ENCODE assay signal across 22 mouse cellular contexts in the genomic region with DNA sequence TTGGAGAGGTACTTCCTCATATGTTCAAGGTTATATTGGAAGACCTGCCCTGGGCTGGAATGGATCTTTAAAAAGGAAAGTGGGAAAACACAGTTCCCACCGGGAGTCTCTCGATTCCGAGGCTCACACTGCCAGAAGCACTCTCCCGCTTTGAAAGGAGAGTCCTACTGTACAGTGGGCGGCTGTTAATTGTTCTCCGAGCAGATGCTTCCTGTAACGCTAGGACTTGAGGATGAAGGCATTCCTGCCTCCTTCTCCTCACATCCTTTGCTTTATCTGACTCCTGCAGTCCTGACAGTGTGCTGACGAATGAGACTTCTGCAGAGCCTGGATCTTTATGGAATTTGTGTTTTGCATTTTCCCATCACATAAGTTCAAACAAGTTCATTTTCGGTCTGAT. TPM values are rescaled to one million over a fixed set of nuclear protein-coding genes. Genes with fewer than 3 reads are reported as not detected.
DNase-seq lines count a peak whose midpoint lies in the region; ATAC-seq and TF ChIP-seq lines count a peak whose summit lies in the region.
"Had no signal": no experiment of that assay in that cellular context is flagged by ENCODE, and none has a peak within 500 bp of the region (broad histone marks: within the 10 kb centered on the region; RNA-seq: fewer than 3 reads in every experiment).

No protein-coding gene starts in this region.

- TF ChIP-seq CTCF in heart, adult 2 months (IDR thresholded peaks at IDR 0.05) = no peak
- no peak for TF ChIP-seq CTCF in lung, adult 2 months (IDR thresholded peaks at IDR 0.05; ENCODE audit: insufficient read depth, low read length)

- H3K4me2 ChIP-seq in kidney, embryonic 16.5 days (replicated peaks; ENCODE audit: low read depth, low read length) = no peak overlapping the region
- H3K4me2 ChIP-seq in lung, embryonic 16.5 days (ENCODE audit: low read depth, low read length) = no peak overlapping the region
- H3K4me2 ChIP-seq: embryonic facial prominence, embryonic 15.5 days; hindbrain, embryonic 14.5 days; limb, embryonic 12.5 days; liver, embryonic 11.5 days; midbrain, embryonic 13.5 days had no signal

- intact Hi-C loops in heart, adult 2 months (cut with DNase I) = no loop called here
- intact Hi-C loops in heart, postnatal 36 days (cut with DNase I) = no loop called here

- TF ChIP-seq POLR2A in heart, adult 2 months (IDR thresholded peaks at IDR 0.05; ENCODE audit: insufficient read depth, low read depth, low read length) = no peak
- TF ChIP-seq POLR2A in lung, adult 2 months (IDR thresholded peaks at IDR 0.05; ENCODE audit: borderline replicate concordance, extremely low read depth, low read depth, low read length) = no peak

- H3K9ac ChIP-seq in heart, adult 2 months (ENCODE audit: low read depth, low read length) = no peak overlapping the region
- no peak overlapping the region for H3K9ac ChIP-seq in kidney, embryonic 16.5 days (replicated peaks; ENCODE audit: low read length)
- H3K9ac ChIP-seq in lung, embryonic 16.5 days (ENCODE audit: low read length) = no peak overlapping the region
- H3K9ac ChIP-seq: embryonic facial prominence, embryonic 15.5 days; hindbrain, embryonic 14.5 days; limb, embryonic 12.5 days; liver, postnatal 0 days; midbrain, embryonic 13.5 days had no signal

- H3K9me3 ChIP-seq in kidney, embryonic 16.5 days (ENCODE audit: low read length) = no peaks in the 10 kb centered on the region
- H3K9me3 ChIP-seq in lung, embryonic 16.5 days (ENCODE audit: control insufficient read depth, low read length) = no peaks in the 10 kb centered on the region
- H3K9me3 ChIP-seq: embryonic facial prominence, embryonic 15.5 days; limb, embryonic 12.5 days; midbrain, embryonic 13.5 days had no signal

- no peaks in the 10 kb centered on the region for H3K27me3 ChIP-seq in heart, adult 2 months (ENCODE audit: control insufficient read depth, insufficient read depth, low read length)
- peaks cover 2% of the 10 kb centered on the region; the same call in 1 of the 2 replicates for H3K27me3 ChIP-seq in kidney, embryonic 16.5 days (ENCODE audit: insufficient read depth, low read length)
- H3K27me3 ChIP-seq in lung, embryonic 16.5 days (ENCODE audit: control insufficient read depth, insufficient read depth, low read depth, low read length) = peaks cover 3% of the 10 kb centered on the region
- H3K27me3 ChIP-seq: embryonic facial prominence, embryonic 15.5 days had no signal

- 35% methylated on average over 9 of the region's 9 CpGs for WGBS in heart, adult 2 months
- WGBS in kidney, embryonic 16.5 days = 72% methylated on average over 9 of the region's 9 CpGs
- WGBS in lung, embryonic 16.5 days = 68% methylated on average over 9 of the region's 9 CpGs
- WGBS in lung, adult 2 months = 44% methylated on average over 9 of the region's 9 CpGs

- H3K36me3 ChIP-seq in heart, adult 2 months (ENCODE audit: control insufficient read depth, insufficient read depth, low read length) = no peaks in the 10 kb centered on the region
- no peaks in the 10 kb centered on the region for H3K36me3 ChIP-seq in kidney, embryonic 16.5 days (ENCODE audit: insufficient read depth, low read length)
- H3K36me3 ChIP-seq in lung, embryonic 16.5 days (ENCODE audit: control insufficient read depth, insufficient read depth, low read length) = no peaks in the 10 kb centered on the region
- H3K36me3 ChIP-seq: embryonic facial prominence, embryonic 15.5 days; limb, embryonic 12.5 days; midbrain, embryonic 13.5 days had no signal

- H3K79me2 ChIP-seq in heart, adult 2 months (replicated peaks; ENCODE audit: control insufficient read depth, insufficient read depth, low read length) = no peaks in the 10 kb centered on the region

- TF ChIP-seq EP300 in heart, adult 2 months (IDR thresholded peaks at IDR 0.05; ENCODE audit: insufficient read depth, low read depth, low read length) = 0 out of 2 replicates have a peak, but pooled peaks have one; percentile 41

- no peak overlapping the region for H3K27ac ChIP-seq in heart, adult 2 months
- peak overlapping the region; percentile 67; the same call in 1 of the 2 replicates for H3K27ac ChIP-seq in kidney, embryonic 16.5 days (ENCODE audit: low read length)
- peak overlapping the region; percentile 10 for H3K27ac ChIP-seq in lung, embryonic 16.5 days (ENCODE audit: low read length)
- H3K27ac ChIP-seq: gastrocnemius, adult 2 months; hindbrain, embryonic 14.5 days; limb, embryonic 12.5 days; midbrain, embryonic 13.5 days had no signal

- no peak overlapping the region for H3K4me3 ChIP-seq in heart, adult 2 months
- H3K4me3 ChIP-seq in kidney, embryonic 16.5 days (ENCODE audit: low read length) = no peak overlapping the region
- H3K4me3 ChIP-seq in lung, embryonic 16.5 days (ENCODE audit: low read length) = no peak overlapping the region
- H3K4me3 ChIP-seq in lung, adult 2 months (replicated peaks; ENCODE audit: extremely low read depth, low read depth, low read length) = no peak overlapping the region
- H3K4me3 ChIP-seq: embryonic facial prominence, embryonic 15.5 days; gastrocnemius, adult 2 months; limb, embryonic 12.5 days; megakaryocyte, embryonic 14.5 days; midbrain, embryonic 13.5 days had no signal

- ATAC-seq in kidney, embryonic 16.5 days (ENCODE audit: low FRiP score, low TSS enrichment) = peak; percentile 60
- peak; percentile 66 for ATAC-seq in lung, embryonic 16.5 days (ENCODE audit: low read depth)
- ATAC-seq: CD4-positive, CD25-positive, alpha-beta regulatory T cell, adult 4 months; forebrain, embryonic 14.5 days; inflammation-experienced regulatory T-cells, adult 6 months; liver, postnatal 0 days; midbrain, embryonic 13.5 days had no signal

- DNase-seq in heart, adult 2 months = peak in 1 of 2 experiments; percentile 9
- DNase-seq in heart, postnatal 36 days = no peak
- no peak for DNase-seq in kidney, adult 9 months
- DNase-seq in lung, adult 2 months = no peak
- no peak for DNase-seq in thymus, adult 18-20 months
- DNase-seq: adrenal gland, postnatal 14 days; cerebellum, adult 8-10 months; cerebellum, postnatal 36 days; embryo, embryonic 11 days; gastrocnemius, adult 2 months; liver, postnatal 0 days had no signal

- 0 out of 2 replicates have a peak, but pooled peaks cover 1% of the 10 kb centered on the region for H3K4me1 ChIP-seq in heart, adult 2 months (ENCODE audit: control insufficient read depth, insufficient read depth, low read length)
- 0 out of 2 replicates have a peak, but pooled peaks cover 9% of the 10 kb centered on the region for H3K4me1 ChIP-seq in kidney, embryonic 16.5 days (ENCODE audit: insufficient read depth, low read length)
- H3K4me1 ChIP-seq in lung, embryonic 16.5 days (replicated peaks; ENCODE audit: control insufficient read depth, insufficient read depth, low read length) = peaks cover 5% of the 10 kb centered on the region; the same call in 1 of the 2 replicates
- H3K4me1 ChIP-seq in lung, adult 2 months (ENCODE audit: control insufficient read depth, insufficient read depth, low read length) = no peaks in the 10 kb centered on the region

RNA-seq across cellular contexts. Expression of a gene that starts 3.9 kb away (rescaled TPM):
- under 1 TPM; 0.77 to 0.89 TPM for total RNA-seq in heart, adult 2 months (2021)
- 0.88 and 1.3 TPM in 2 replicates for polyA plus RNA-seq in heart, adult 2 months (2012; rRNA removed)
- 1 to 10 TPM; 1.6 to 1.9 TPM for total RNA-seq in heart, postnatal 36 days (2021)
- polyA plus RNA-seq in kidney, embryonic 16.5 days (2015; fragmentation: Nextera tagmentation; extraction: Ambion mirVana) = 6.1 and 6.9 TPM in 2 replicates
- polyA plus RNA-seq in lung, embryonic 16.5 days (2015; fragmentation: Nextera tagmentation; extraction: Ambion mirVana) = 10.6 and 10.7 TPM in 2 replicates
- polyA plus RNA-seq in lung, adult 2 months (2012; rRNA removed) = 0.42 and 1.6 TPM in 2 replicates
- polyA plus RNA-seq: CD4-positive, CD25-positive, alpha-beta regulatory T cell, adult 4 months had no signal

RNA-seq across cellular contexts. Expression of a gene that starts 31.4 kb away (rescaled TPM):
- total RNA-seq in heart, adult 2 months (2021) = 1 to 10 TPM; 3.8 to 4.9 TPM
- polyA plus RNA-seq in heart, adult 2 months (2012; rRNA removed) = 5.1 TPM in 2 replicates
- total RNA-seq in heart, postnatal 36 days (2021) = 1 to 10 TPM; 6.5 to 6.9 TPM
- 18.9 and 19.1 TPM in 2 replicates for polyA plus RNA-seq in kidney, embryonic 16.5 days (2015; fragmentation: Nextera tagmentation; extraction: Ambion mirVana)
- polyA plus RNA-seq in lung, embryonic 16.5 days (2015; fragmentation: Nextera tagmentation; extraction: Ambion mirVana) = 14.9 and 16.2 TPM in 2 replicates
- 11.4 and 12.4 TPM in 2 replicates for polyA plus RNA-seq in lung, adult 2 months (2012; rRNA removed)
